Mouse (Mus musculus) liver, postnatal 0 days (tissue): ENCODE data around the gene Tlr12. TPM values are rescaled to one million over a fixed set of nuclear protein-coding genes. Genes with fewer than 3 reads are reported as not detected.
"Not testable (repeated sequence)": the region's sequence is repeated elsewhere in the genome, so short reads cannot be mapped to it uniquely, and the experiment has no call there.

ENCODE experiments used
- ATAC-seq: fragments of 200-750 bp; cut with Nextera tagmentation; 2 replicates; pipeline ENCODE4 v1.8.0; 2017; ENCODE audit warnings: mild to moderate bottlenecking, moderate library complexity
- DNase-seq: peaks from one replicate; pipeline ENCODE4 v3.0.0-alpha.2; 2016
- H3K27ac ChIP-seq: fragments of 300-500 bp; sonication (generic); 2 replicates; pipeline ENCODE4 v1.5.1; 2014; ENCODE audit warnings: antibody characterized with exemption, moderate library complexity, mild to moderate bottlenecking, low read depth
- H3K27me3 ChIP-seq: fragments of 300-500 bp; sonication (generic); 2 replicates; pipeline ENCODE4 v1.6.1; 2014; ENCODE audit warnings: low read length, control low read depth, mixed read lengths; ENCODE audit not compliant: insufficient read depth
- H3K36me3 ChIP-seq: fragments of 300-500 bp; sonication (generic); replicated peaks from 2 replicates; pipeline ENCODE4 v1.6.1; 2014; ENCODE audit warnings: mild to moderate bottlenecking, control low read depth, low read length, moderate library complexity, mixed read lengths; ENCODE audit not compliant: insufficient read depth
- H3K4me1 ChIP-seq: fragments of 300-500 bp; sonication (generic); 2 replicates; pipeline ENCODE4 v1.6.1; 2014; ENCODE audit warnings: antibody characterized with exemption, mild to moderate bottlenecking, control low read depth; ENCODE audit not compliant: insufficient read depth
- H3K4me2 ChIP-seq: fragments of 300-500 bp; sonication (generic); 2 replicates; pipeline ENCODE4 v1.6.1; 2014; ENCODE audit warnings: low read depth, mild to moderate bottlenecking, low read length, moderate library complexity, mixed read lengths
- H3K4me3 ChIP-seq: fragments of 300-500 bp; sonication (generic); 2 replicates; pipeline ENCODE4 v1.5.1; 2014; ENCODE audit warnings: low read depth, low read length
- H3K9ac ChIP-seq: fragments of 300-500 bp; sonication (generic); replicated peaks from 2 replicates; pipeline ENCODE4 v1.6.1; 2014; ENCODE audit warnings: mild to moderate bottlenecking, moderate library complexity
- H3K9me3 ChIP-seq: fragments of 300-500 bp; sonication (generic); 2 replicates; pipeline ENCODE4 v1.6.1; 2016; ENCODE audit warnings: mild to moderate bottlenecking, control low read depth, low read length, mixed read lengths
- CTCF ChIP-seq: sonication (generic); IDR thresholded peaks from 2 replicates; pipeline ENCODE4 v1.5.1; 2016; ENCODE audit warnings: antibody characterized with exemption, low read depth
- EP300 ChIP-seq: IDR thresholded peaks from 2 replicates; pipeline ENCODE4 v1.6.1; 2016; ENCODE audit warnings: antibody characterized with exemption, low read depth, mild to moderate bottlenecking
- WGBS: fragments of 180-500 bp; shearing (Covaris S2); extraction: QIAGEN DNeasy Blood & Tissue Kit; methylation state at CpG from one replicate; pipeline ENCODE4 v1.1.7; 2014; ENCODE audit not compliant: insufficient replicate concordance; 5-methylcytosine and 5-hydroxymethylcytosine counted together
- polyA plus RNA-seq: library from polyadenylated mRNA; unstranded; fragments of >200 nt; fragmentation: Nextera tagmentation; extraction: Ambion mirVana; gene quantifications from 2 replicates; pipeline ENCODE4 v1.2.1, GENCODE M21; 2015

Gene Tlr12
- polyA plus RNA-seq = 1.9 and 2.3 TPM in 2 replicates

DNA sequence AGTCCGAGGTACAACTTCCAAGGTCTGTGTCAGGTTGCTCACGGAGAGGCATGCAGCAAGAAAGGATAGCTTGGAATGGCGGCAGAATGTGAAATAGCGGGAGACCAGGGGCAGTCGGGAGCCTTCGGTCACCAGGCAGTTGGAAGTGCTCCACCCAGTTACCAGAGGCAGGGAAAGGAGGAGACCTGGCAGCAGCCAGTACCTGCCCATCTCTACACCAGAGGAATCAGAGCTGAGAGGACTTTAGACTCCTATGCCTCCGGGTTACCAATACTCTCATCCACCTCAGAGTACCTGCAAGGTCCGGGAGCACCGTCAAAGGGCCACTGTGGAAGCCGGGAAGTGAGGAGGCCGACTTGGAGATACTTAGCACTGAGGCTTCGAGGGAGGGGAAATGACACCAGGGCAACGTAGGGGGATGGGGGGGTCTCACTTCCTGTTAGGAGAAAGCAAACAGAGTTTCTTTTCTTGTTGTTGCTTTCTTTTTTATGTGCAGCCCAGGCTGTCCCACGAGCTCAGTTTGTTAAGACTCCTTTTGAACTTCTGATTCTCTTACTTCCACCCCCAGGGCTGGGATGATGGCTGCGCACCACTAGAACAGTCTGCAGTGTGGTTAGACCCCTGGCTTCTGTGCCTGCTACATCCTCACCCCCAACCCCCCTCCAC is at the start of gene Tlr12:
Tlr12 (minus strand) TSS at position 374 of the 666 bp plus-strand sequence.
- H3K27ac ChIP-seq = peak within 1 kb of the TSS; percentile 29; the same call in 1 of the 2 replicates
- DNase-seq (peak; percentile 33), ATAC-seq (peak; percentile 47)
- TF ChIP-seq EP300 (no peak), CTCF (no peak)
- peaks cover 5% of the 10 kb centered on the region; the same call in 1 of the 2 replicates for H3K27me3 ChIP-seq
- H3K36me3 ChIP-seq = no peaks in the 10 kb centered on the region
- H3K9ac ChIP-seq = no peak within 1 kb of the TSS
- peaks cover 16% of the 10 kb centered on the region for H3K4me1 ChIP-seq
- WGBS = 29% methylated on average over 15 of the region's 15 CpGs
- peak within 1 kb of the TSS; percentile 42 for H3K4me2 ChIP-seq
- H3K9me3 ChIP-seq = no peaks in the 10 kb centered on the region
- 0 out of 2 replicates have a peak within 1 kb of the TSS, but pooled peaks have one; percentile 10 for H3K4me3 ChIP-seq

DNA sequence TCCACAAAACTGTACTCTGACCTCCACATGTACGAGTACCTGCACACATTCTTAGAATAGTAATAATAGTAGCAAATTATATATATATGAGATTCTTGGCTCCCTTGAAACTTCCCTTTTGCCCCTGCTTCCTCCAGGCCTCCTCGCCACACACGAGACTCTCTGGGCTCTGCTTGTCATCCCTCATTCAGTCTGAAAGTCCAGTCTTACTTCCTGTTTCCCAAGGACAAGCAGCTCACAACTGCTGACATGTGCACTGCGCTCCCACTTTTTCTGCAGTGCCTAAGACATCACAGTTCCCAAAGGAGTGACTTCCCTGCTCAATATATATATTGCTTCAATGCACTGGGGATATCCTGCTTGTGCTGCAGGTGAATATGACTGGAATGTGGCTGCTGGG is 48.8 kb upstream of the Tlr12 start:
- WGBS = 50% methylated on average over 4 of the region's 4 CpGs
- not testable (repeated sequence) for H3K4me2 ChIP-seq, H3K36me3 ChIP-seq, H3K27me3 ChIP-seq, DNase-seq, H3K4me1 ChIP-seq, H3K9ac ChIP-seq, H3K4me3 ChIP-seq, H3K9me3 ChIP-seq
- peak overlapping the region; percentile 52; the same call in 1 of the 2 replicates for H3K27ac ChIP-seq
- ATAC-seq = peak; percentile 40; the same call in 1 of the 2 replicates

GRCm38 (mm10) chr4:128666362-128666761 is 47.9 kb upstream of the Tlr12 start:
- not testable (repeated sequence) for H3K9me3 ChIP-seq, H3K36me3 ChIP-seq, H3K27me3 ChIP-seq, H3K4me2 ChIP-seq, H3K9ac ChIP-seq, H3K4me1 ChIP-seq, H3K4me3 ChIP-seq, DNase-seq
- 46% methylated on average over 7 of the region's 7 CpGs for WGBS
- peak overlapping the region; percentile 52; the same call in 1 of the 2 replicates for H3K27ac ChIP-seq
- peak; percentile 50; the same call in 1 of the 2 replicates for ATAC-seq

DNA sequence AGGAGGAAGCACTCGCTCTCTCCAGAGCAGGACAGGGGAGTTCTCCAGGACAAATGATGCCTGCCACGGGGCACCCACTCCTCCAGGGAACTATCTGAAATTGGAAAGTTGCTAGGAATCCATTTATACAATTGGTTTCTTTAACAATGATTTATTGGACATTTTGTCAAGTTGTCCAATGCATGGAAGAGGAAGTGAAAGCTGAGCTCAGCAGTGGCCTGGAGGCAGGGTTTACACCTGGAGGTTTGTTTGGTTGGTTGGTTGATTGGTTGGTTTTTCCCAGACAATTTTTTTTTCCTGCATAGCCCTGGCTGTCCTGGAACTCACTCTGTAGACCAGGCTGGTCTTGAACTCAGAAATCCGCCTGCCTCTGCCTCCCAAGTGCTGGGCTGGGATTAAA is 45.6 kb upstream of the Tlr12 start:
- ATAC-seq = no peak
- no peaks in the 10 kb centered on the region; the same call in 1 of the 2 replicates for H3K4me1 ChIP-seq
- H3K9ac ChIP-seq = no peak overlapping the region
- no peak overlapping the region for H3K27ac ChIP-seq
- no peaks in the 10 kb centered on the region for H3K36me3 ChIP-seq
- TF ChIP-seq CTCF = no peak
- TF ChIP-seq EP300 = no peak
- WGBS = 67% methylated on average over 3 of the region's 3 CpGs
- no peaks in the 10 kb centered on the region for H3K9me3 ChIP-seq
- no peak overlapping the region for H3K4me2 ChIP-seq
- H3K27me3 ChIP-seq = no peaks in the 10 kb centered on the region
- H3K4me3 ChIP-seq = no peak overlapping the region
- no peak for DNase-seq

GRCm38 (mm10) chr4:128661063-128661462 is 42.6 kb upstream of the Tlr12 start:
- no peak for ATAC-seq
- DNase-seq = no peak
- Histone ChIP-seq H3K36me3 (no peaks in the 10 kb centered on the region), H3K27me3 (no peaks in the 10 kb centered on the region), H3K4me3 (no peak overlapping the region), H3K4me1 (peaks cover under 1% of the 10 kb centered on the region; the same call in 1 of the 2 replicates), H3K9ac (no peak overlapping the region), H3K27ac (no peak overlapping the region), H3K4me2 (no peak overlapping the region), H3K9me3 (no peaks in the 10 kb centered on the region)
- 74% methylated on average over 8 of the region's 8 CpGs for WGBS
- no peak for TF ChIP-seq CTCF
- no peak for TF ChIP-seq EP300

DNA sequence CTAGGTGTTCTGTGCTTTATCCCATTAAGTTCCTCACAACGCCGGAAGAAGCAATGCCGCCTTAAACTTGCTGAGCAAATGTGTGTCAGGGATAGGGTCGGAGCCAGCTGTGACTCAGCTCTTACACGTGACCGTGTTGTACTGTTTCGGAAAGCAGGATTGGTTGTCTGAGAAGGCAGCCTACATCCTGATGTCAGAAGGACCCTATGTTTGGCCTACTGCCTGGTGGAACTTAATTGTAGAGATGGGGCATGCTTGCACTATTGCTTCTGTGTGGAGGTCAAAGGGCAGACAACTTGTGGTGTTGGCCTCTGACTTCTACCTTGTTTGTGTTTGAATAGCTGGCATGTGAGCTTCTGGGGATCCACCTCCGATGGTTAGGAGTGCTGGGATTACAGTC is 41.8 kb upstream of the Tlr12 start:
- Histone ChIP-seq H3K4me1 (peaks cover 9% of the 10 kb centered on the region), H3K9ac (no peak overlapping the region), H3K36me3 (no peaks in the 10 kb centered on the region), H3K4me2 (no peak overlapping the region), H3K9me3 (no peaks in the 10 kb centered on the region), H3K4me3 (no peak overlapping the region), H3K27me3 (no peaks in the 10 kb centered on the region), H3K27ac (no peak overlapping the region)
- peak; percentile 81 for ATAC-seq
- WGBS = 62% methylated on average over 8 of the region's 8 CpGs
- TF ChIP-seq CTCF (no peak), EP300 (no peak)
- DNase-seq = no peak
